Mouse (Mus musculus) liver, postnatal 0 days (tissue): Measurements from ENCODE around the gene Il21.

Experiments used
- CTCF ChIP-seq: sonication (generic); IDR thresholded peaks from 2 replicates; pipeline ENCODE4 v1.5.1; 2016; ENCODE audit warnings: antibody characterized with exemption, low read depth
- EP300 ChIP-seq: IDR thresholded peaks from 2 replicates; pipeline ENCODE4 v1.6.1; 2016; ENCODE audit warnings: antibody characterized with exemption, low read depth, mild to moderate bottlenecking

DNA sequence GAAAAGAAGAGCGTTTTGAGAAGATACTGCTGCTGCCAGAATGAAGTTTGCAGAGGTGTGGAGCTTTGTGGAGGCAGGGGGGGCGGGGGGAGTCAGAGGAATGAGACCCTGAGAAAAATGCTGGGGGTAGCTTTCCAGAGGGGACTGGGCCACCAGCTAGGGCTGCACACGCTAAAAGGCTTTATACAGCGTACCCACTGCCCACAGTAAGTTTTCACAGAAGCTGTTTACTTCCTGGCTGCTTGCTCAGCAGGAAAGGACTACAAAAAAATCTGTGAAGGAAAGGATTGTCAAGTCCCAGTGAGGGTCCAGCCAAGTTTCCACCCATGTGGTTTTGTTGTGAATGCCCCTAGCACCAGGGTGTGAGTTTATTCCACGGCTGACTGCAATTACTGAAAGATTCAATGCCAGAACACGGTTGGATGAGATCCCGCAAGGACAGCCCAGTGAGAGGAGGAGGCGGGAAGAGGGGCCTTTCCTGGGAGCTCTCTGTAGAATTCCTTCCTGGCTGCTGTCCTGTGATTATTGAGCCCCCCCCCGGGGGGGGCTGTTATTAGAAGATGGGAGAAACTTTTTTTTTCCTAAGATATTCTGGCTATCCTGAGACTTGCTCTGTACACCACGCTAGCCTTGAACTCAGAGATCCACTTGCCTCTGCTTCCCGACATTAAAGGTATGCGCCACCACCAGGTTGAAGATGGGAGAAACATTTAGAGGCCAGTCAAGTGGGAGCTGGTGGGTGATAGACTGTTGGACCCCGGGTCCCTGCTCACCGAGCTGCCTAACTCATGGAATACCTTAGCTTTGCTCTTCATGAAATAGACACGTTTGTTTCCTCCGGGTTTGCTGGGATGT is 49.8 kb downstream of the Il21 start:
- TF ChIP-seq EP300 (no peak), CTCF (no peak)
